Mouse (Mus musculus) CH12.LX (cell line): ENCODE measurements at regions not wholly inside any gene's neighbourhood (a gene's known extent, or its start where the extent isn't known, plus 50 kb on each side); places are given as distances from the start of the nearest gene placed in this dataset.

ENCODE experiments used
- DNase-seq: peaks from one replicate; pipeline ENCODE4 v3.0.0-alpha.2; 2013; ENCODE audit errors: extremely low read depth
- H3K27ac ChIP-seq: 2 replicates; pipeline ENCODE4 v1.5.1; 2012; ENCODE audit warnings: low read depth, mild to moderate bottlenecking, control low read depth, moderate library complexity; ENCODE audit not compliant: insufficient read depth
- H3K27me3 ChIP-seq: replicated peaks from 2 replicates; pipeline ENCODE3; 2012; ENCODE audit warnings: inconsistent platforms
- H3K36me3 ChIP-seq, 2 experiments: replicated peaks in 1 of 2; 2 replicates each; pipeline versions ENCODE3 to v1.6.1; 2012; ENCODE audit warnings: inconsistent platforms in 1 of 2, low read length in 1 of 2, mild to moderate bottlenecking in 1 of 2, mixed read lengths in 1 of 2, moderate library complexity in 1 of 2; ENCODE audit not compliant: control insufficient read depth in 1 of 2, insufficient read depth in 1 of 2
- H3K4me1 ChIP-seq, 2 experiments: 2 replicates each; pipeline ENCODE4 v1.6.1; 2012; ENCODE audit warnings: inconsistent platforms in 1 of 2, moderate library complexity in 1 of 2; ENCODE audit not compliant: insufficient read depth in 2 of 2, control insufficient read depth in 1 of 2
- H3K4me2 ChIP-seq: 2 replicates; pipeline ENCODE4 v1.6.1; 2012; ENCODE audit warnings: low read depth, mild to moderate bottlenecking, control low read depth; ENCODE audit not compliant: poor library complexity, insufficient read depth, severe bottlenecking
- H3K4me3 ChIP-seq, 3 experiments: fragments of 150-350 bp in 1 of 3; sonication (generic) in 1 of 3; replicated peaks in 1 of 3; 2 replicates each; pipeline versions ENCODE3 to v1.5.1; 2011 to 2012; ENCODE audit warnings: low read depth in 2 of 3, low read length in 2 of 3, mild to moderate bottlenecking in 2 of 3, moderate library complexity in 2 of 3, control low read depth in 1 of 3, improper control_type of control experiment in 1 of 3, inconsistent platforms in 1 of 3, mixed read lengths in 1 of 3; ENCODE audit not compliant: poor library complexity in 1 of 3
- H3K79me2 ChIP-seq: replicated peaks from 2 replicates; pipeline ENCODE4 v1.6.1; 2012; ENCODE audit warnings: mild to moderate bottlenecking, moderate library complexity; ENCODE audit not compliant: control insufficient read depth, poor library complexity, insufficient read depth, severe bottlenecking; ENCODE audit errors: extremely low read depth
- H3K9ac ChIP-seq: 2 replicates; pipeline ENCODE4 v1.6.1; 2012; ENCODE audit warnings: low read depth, mild to moderate bottlenecking, control low read depth, moderate library complexity; ENCODE audit not compliant: insufficient read depth
- H3K9me3 ChIP-seq: replicated peaks from 2 replicates; pipeline ENCODE3; 2012; ENCODE audit warnings: low read length, inconsistent platforms, mixed read lengths
- BHLHE40 ChIP-seq: IDR thresholded peaks from 2 replicates; pipeline ENCODE4 v1.6.1; 2011; ENCODE audit warnings: mild to moderate bottlenecking, low read depth, low read length, improper control_type of control experiment
- CHD2 ChIP-seq: IDR thresholded peaks from 2 replicates; pipeline ENCODE4 v1.6.1; 2011; ENCODE audit warnings: low read length, improper control_type of control experiment
- CTCF ChIP-seq, 2 experiments: IDR thresholded peaks in 1 of 2; conservative IDR thresholded peaks in 1 of 2; 2 replicates each; pipeline ENCODE4 v1.5.1; 2011 to 2012; ENCODE audit warnings: low read depth in 2 of 2, low read length in 2 of 2, improper control_type of control experiment in 1 of 2, inconsistent platforms in 1 of 2, mild to moderate bottlenecking in 1 of 2, moderate library complexity in 1 of 2
- E2F4 ChIP-seq: IDR thresholded peaks from 2 replicates; pipeline ENCODE4 v1.6.1; 2011; ENCODE audit warnings: low read depth, low read length, improper control_type of control experiment; ENCODE audit not compliant: insufficient replicate concordance
- ETS1 ChIP-seq: conservative IDR thresholded peaks from 2 replicates; pipeline ENCODE4 v1.6.1; 2012; ENCODE audit warnings: low read depth, mild to moderate bottlenecking, inconsistent platforms, low read length, improper control_type of control experiment, moderate library complexity
- GABPA ChIP-seq: IDR thresholded peaks from 2 replicates; pipeline ENCODE4 v1.6.1; 2012; ENCODE audit warnings: low read depth, low read length, improper control_type of control experiment, inconsistent platforms; ENCODE audit not compliant: insufficient replicate concordance
- KAT2A ChIP-seq: IDR thresholded peaks from 2 replicates; pipeline ENCODE4 v1.6.1; 2012; ENCODE audit warnings: low read length, improper control_type of control experiment, inconsistent platforms; ENCODE audit not compliant: insufficient replicate concordance
- MAFK ChIP-seq: IDR thresholded peaks from 2 replicates; pipeline ENCODE4 v1.6.1; 2011; ENCODE audit warnings: low read length, improper control_type of control experiment; ENCODE audit not compliant: insufficient replicate concordance
- MAX ChIP-seq: IDR thresholded peaks from 2 replicates; pipeline ENCODE4 v1.6.1; 2011; ENCODE audit warnings: low read length, improper control_type of control experiment
- MAZ ChIP-seq: IDR thresholded peaks from 2 replicates; pipeline ENCODE4 v1.6.1; 2012; ENCODE audit warnings: low read depth, mild to moderate bottlenecking, inconsistent platforms, low read length, improper control_type of control experiment, moderate library complexity
- MEF2A ChIP-seq: IDR thresholded peaks from 2 replicates; pipeline ENCODE4 v1.6.1; 2014; ENCODE audit warnings: low read depth, mild to moderate bottlenecking, inconsistent platforms, low read length, improper control_type of control experiment, borderline replicate concordance
- NRF1 ChIP-seq: IDR thresholded peaks from 2 replicates; pipeline ENCODE4 v1.6.1; 2014; ENCODE audit warnings: low read depth, mild to moderate bottlenecking, inconsistent platforms, low read length, improper control_type of control experiment, moderate library complexity
- POLR2A ChIP-seq: IDR thresholded peaks from 2 replicates; pipeline ENCODE4 v1.6.1; 2011; ENCODE audit warnings: low read depth, mild to moderate bottlenecking, improper control_type of control experiment, low read length
- RAD21 ChIP-seq: IDR thresholded peaks from 2 replicates; pipeline ENCODE4 v1.6.1; 2011; ENCODE audit warnings: low read depth, mild to moderate bottlenecking, low read length, improper control_type of control experiment, moderate library complexity
- SIN3A ChIP-seq: IDR thresholded peaks from 2 replicates; pipeline ENCODE4 v1.6.1; 2012; ENCODE audit warnings: low read length, improper control_type of control experiment, inconsistent platforms
- USF2 ChIP-seq: conservative IDR thresholded peaks from 2 replicates; pipeline ENCODE4 v1.6.1; 2011; ENCODE audit warnings: low read depth, low read length, improper control_type of control experiment
- ZKSCAN1 ChIP-seq: IDR thresholded peaks from 2 replicates; pipeline ENCODE4 v1.6.1; 2012; ENCODE audit warnings: low read depth, inconsistent platforms, low read length, improper control_type of control experiment, borderline replicate concordance
- ZMIZ1 ChIP-seq: IDR thresholded peaks from 2 replicates; pipeline ENCODE4 v1.6.1; 2012; ENCODE audit warnings: low read depth, mild to moderate bottlenecking, inconsistent platforms, low read length, improper control_type of control experiment
- ZNF384 ChIP-seq: IDR thresholded peaks from 2 replicates; pipeline ENCODE4 v1.6.1; 2012; ENCODE audit warnings: low read depth, low read length, improper control_type of control experiment, inconsistent platforms
- dilution Hi-C: fragments of 300-500 bp; cut with MboI; formaldehyde crosslinking; loops from 2 replicates; pipeline ENCODE4 v1.14.3; 2020; ENCODE audit warnings: low sequenced_read_pairs; ENCODE audit not compliant: extremely low pct_unique_long_range_greater_than_20kb, extremely low pct_ligation_motif_present
- in situ Hi-C: fragments of 300-500 bp; cut with MboI; formaldehyde crosslinking; loops from 3 replicates; pipeline ENCODE4 v1.14.3; 2019; ENCODE audit warnings: low sequenced_read_pairs, low pct_ligation_motif_present, low pct_unique_long_range_greater_than_20kb, mixed read lengths

DNA sequence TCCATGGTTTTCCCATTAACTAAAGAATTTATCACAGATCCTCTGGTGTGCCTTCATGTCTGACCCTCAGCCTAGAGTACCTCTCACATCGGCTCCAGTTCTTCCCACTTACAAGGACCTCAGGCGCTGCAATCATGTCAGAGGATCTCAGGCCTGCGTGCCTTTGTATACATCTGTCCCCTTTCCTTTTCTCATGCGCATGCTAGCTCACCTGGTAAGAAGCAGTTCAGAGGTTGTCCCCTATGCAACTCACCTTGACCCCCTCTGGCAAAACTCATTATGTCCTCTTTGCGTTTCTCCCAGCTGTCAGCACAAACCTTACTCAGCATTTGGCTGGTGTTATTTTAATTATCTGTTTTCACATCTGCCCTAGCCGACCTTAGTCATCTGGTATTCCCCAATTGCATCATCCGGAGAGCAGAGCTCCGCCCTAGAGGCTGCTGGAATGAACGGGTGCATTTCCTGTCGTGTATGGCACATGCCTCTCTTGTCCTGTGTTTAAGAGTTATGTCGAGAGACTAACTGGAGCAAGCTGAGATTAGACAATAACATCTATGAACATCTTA is 73.3 kb upstream of the Serp2 start:
- in situ Hi-C loops (no loop called here), dilution Hi-C loops (no loop called here)
- Histone ChIP-seq H3K79me2 (no peaks in the 10 kb centered on the region), H3K36me3 (no peaks in the 10 kb centered on the region), H3K4me1 (peaks cover 10 to 17% of the 10 kb centered on the region in 2 experiments; a peak in 3 of 4 replicates), H3K27me3 (no peaks in the 10 kb centered on the region), H3K9ac (no peak overlapping the region), H3K9me3 (peaks cover 3% of the 10 kb centered on the region), H3K27ac (no peak overlapping the region), H3K4me2 (no peak overlapping the region)
- no peak for DNase-seq
- no peak for TF ChIP-seq NRF1
- TF ChIP-seq ZMIZ1, result no peak
- TF ChIP-seq BHLHE40, result peak; percentile 49
- peak; percentile 35; the same call in 1 of the 2 replicates for TF ChIP-seq MAFK
- peak; percentile 48 for TF ChIP-seq ETS1
- TF ChIP-seq, all 38 proteins: peak for 3
- no peak overlapping the region for H3K4me3 ChIP-seq

- peaks cover 10 to 23% of the 10 kb centered on the region in 2 experiments; a peak in 3 of 4 replicates for H3K4me1 ChIP-seq
- TF ChIP-seq BHLHE40 (no peak), MEF2A (no peak), ZKSCAN1 (no peak), KAT2A (no peak), GABPA (no peak), USF2 (no peak), MAX (no peak), SIN3A (no peak), RAD21 (no peak), POLR2A (no peak), CHD2 (no peak), CTCF (conservative IDR thresholded peaks at IDR 0.05 in 1 of 2, IDR thresholded peaks at IDR 0.05 in 1 of 2; ENCODE audit: low read depth in 2 of 2, low read length in 2 of 2) (no peak), E2F4 (no peak), MAZ (no peak), ZMIZ1 (no peak), ZNF384 (no peak)
- no peaks in the 10 kb centered on the region for H3K27me3 ChIP-seq
- no peaks in the 10 kb centered on the region for H3K36me3 ChIP-seq
- H3K79me2 ChIP-seq, result no peaks in the 10 kb centered on the region
- H3K27ac ChIP-seq, result no peak overlapping the region
- in situ Hi-C loops, result no loop called here
- no peak overlapping the region for H3K9ac ChIP-seq
- H3K9me3 ChIP-seq, result peaks cover 3% of the 10 kb centered on the region
- dilution Hi-C loops, result no loop called here
- DNase-seq, result no peak
- no peak overlapping the region for H3K4me3 ChIP-seq
- H3K4me2 ChIP-seq, result no peak overlapping the region
Measured at GRCm38 (mm10) chr14:76628182-76628892, 71.6 kb upstream of the Serp2 start.
